26 mouse cellular contexts compared by ENCODE assay signal in the genomic region with DNA sequence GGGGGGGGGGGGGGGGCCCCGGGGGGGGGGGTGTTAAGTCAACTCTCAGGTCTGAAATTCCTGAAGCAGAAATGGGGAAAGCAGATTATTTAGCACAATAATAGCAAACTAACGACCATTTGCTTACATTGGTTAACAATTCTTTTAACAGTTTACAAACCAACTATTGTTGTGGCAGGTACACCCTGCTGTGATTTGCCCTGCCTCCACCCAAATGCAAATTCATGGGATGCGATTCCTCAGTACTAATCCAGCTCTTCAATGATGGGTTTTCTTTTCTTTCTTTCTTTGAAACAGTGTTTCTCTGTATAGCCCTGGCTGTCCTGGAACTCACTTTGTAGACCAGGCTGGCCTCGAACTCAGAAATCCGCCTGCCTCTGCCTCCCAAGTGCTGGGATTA. TPM values are rescaled to one million over a fixed set of nuclear protein-coding genes. Genes with fewer than 3 reads are reported as not detected.
DNase-seq lines count a peak whose midpoint lies in the region; ATAC-seq and TF ChIP-seq lines count a peak whose summit lies in the region.
"Had no signal": no experiment of that assay in that cellular context is flagged by ENCODE, and none has a peak within 500 bp of the region (broad histone marks: within the 10 kb centered on the region; RNA-seq: fewer than 3 reads in every experiment).

No protein-coding gene starts in this region.

- H3K9ac ChIP-seq in ES-E14 (ENCODE audit: insufficient read depth, low read depth, low read length, poor library complexity, severe bottlenecking): no peak overlapping the region
- no peak overlapping the region for H3K9ac ChIP-seq in midbrain, embryonic 14.5 days (replicated peaks; ENCODE audit: low read length)

- DNase-seq in ES-CJ7 (ENCODE audit: low read depth, low spot score) (peak; percentile 84), ES-E14 (ENCODE audit: low read depth, low spot score) (peak; percentile 51), R1 (ENCODE audit: low read depth, low spot score) (peak; percentile 85), ZHBTc4 (ENCODE audit: low read depth, low spot score) (peak; percentile 81)
- DNase-seq in urinary bladder, postnatal 10 days (ENCODE audit: low spot score): no peak
- DNase-seq in heart, adult 9 months (ENCODE audit: low spot score in 2 of 2): no peak
- DNase-seq in spleen, postnatal 10 days (ENCODE audit: low spot score in 2 of 2): no peak
- no peak for DNase-seq in midbrain, embryonic 14.5 days
- DNase-seq: adrenal gland, adult 2 months; adrenal gland, adult 8-10 months; adrenal gland, postnatal 10 days; adrenal gland, postnatal 14 days; adrenal gland, postnatal 25 days; adrenal gland, postnatal 36 days; B cell, adult 2 months; cerebellum, adult 11 months; cerebellum, adult 11-12 months; cerebellum, adult 18-20 months; cerebellum, adult 2 months; cerebellum, adult 8-10 months; cerebellum, adult 9-10 months had no signal

- H3K9me3 ChIP-seq in ES-E14 (ENCODE audit: control insufficient read depth, insufficient read depth, low read depth, low read length): no peaks in the 10 kb centered on the region
- no peaks in the 10 kb centered on the region for H3K9me3 ChIP-seq in midbrain, embryonic 14.5 days (ENCODE audit: control insufficient read depth, low read length)
- H3K9me3 ChIP-seq: G1E had no signal

- no peaks in the 10 kb centered on the region for H3K36me3 ChIP-seq in ES-E14 (ENCODE audit: control insufficient read depth, insufficient read depth, low read length, poor library complexity, severe bottlenecking)
- H3K36me3 ChIP-seq in midbrain, embryonic 14.5 days (ENCODE audit: control insufficient read depth, insufficient read depth, low read length): no peaks in the 10 kb centered on the region

- H3K27me3 ChIP-seq in midbrain, embryonic 14.5 days (ENCODE audit: control insufficient read depth, insufficient read depth, low read length): no peaks in the 10 kb centered on the region
- H3K27me3 ChIP-seq: CH12.LX, Patski had no signal

- in situ Hi-C loops in ES-E14 (cut with MboI; ENCODE audit: low sequenced_read_pairs in 2 of 2, unreplicated experiment in 2 of 2): no loop called here

- no peak overlapping the region for H3K4me3 ChIP-seq in ES-E14 (ENCODE audit: insufficient read depth in 1 of 2, low read depth in 1 of 2, low read length in 2 of 2, poor library complexity in 1 of 2, severe bottlenecking in 1 of 2)
- H3K4me3 ChIP-seq in midbrain, embryonic 14.5 days (replicated peaks; ENCODE audit: low read depth, low read length): no peak overlapping the region

- H3K4me2 ChIP-seq in midbrain, embryonic 14.5 days (ENCODE audit: low read length): no peak overlapping the region

- no peak for ATAC-seq in midbrain, embryonic 14.5 days (ENCODE audit: low FRiP score, low TSS enrichment)
- ATAC-seq: activated CD4-positive, CD25-positive, alpha-beta regulatory T cell, adult 4 months; CD4-positive, CD25-positive, alpha-beta regulatory T cell, adult 4 months; Patski had no signal

- H3K4me1 ChIP-seq in ES-E14 (ENCODE audit: control insufficient read depth in 2 of 2, insufficient read depth in 2 of 2, low read length in 2 of 2, poor library complexity in 1 of 2): no peaks in the 10 kb centered on the region
- H3K4me1 ChIP-seq in midbrain, embryonic 14.5 days (ENCODE audit: control insufficient read depth, insufficient read depth, low read length): no peaks in the 10 kb centered on the region

- 53% methylated on average over 5 of the region's 5 CpGs for WGBS in midbrain, embryonic 14.5 days

- H3K27ac ChIP-seq in ES-E14 (ENCODE audit: insufficient read depth, low read depth, low read length, poor library complexity, severe bottlenecking): no peak overlapping the region
- no peak overlapping the region for H3K27ac ChIP-seq in midbrain, embryonic 14.5 days (replicated peaks; ENCODE audit: low read depth, low read length)

TF ChIP-seq in ES-E14, 5 proteins besides CTCF, POLR2A, EP300 and RAD21:
- no peak for TF ChIP-seq MAFK (IDR thresholded peaks at IDR 0.05; ENCODE audit: insufficient read depth, low read depth, low read length)

RNA-seq across cellular contexts. Expression of a gene that starts 12.3 kb away (rescaled TPM):
- 38.0 and 41.5 TPM in 2 replicates for total RNA-seq in ES-E14 (2012; rRNA removed)
- 7.7 and 12.2 TPM in 2 replicates for polyA plus RNA-seq in midbrain, embryonic 14.5 days (2014; fragmentation: Nextera tagmentation; extraction: Ambion mirVana)

Comparison
In these comparisons a context has a peak if more than half of its experiments do, and no peak if none do; other contexts are left out.
1. DNase-seq: peak in ES-CJ7 (single experiment), ES-E14 (single experiment), R1 (single experiment) and ZHBTc4 (single experiment); none in urinary bladder, postnatal 10 days (single experiment), heart, adult 9 months (0 of 2), spleen, postnatal 10 days (0 of 2) and midbrain, embryonic 14.5 days (single experiment).